Mouse (Mus musculus): ENCODE data around the gene Frs2.
A peak's percentile ranks its signal among the peaks of the same experiment; 100 is the strongest.

GRCm38 (mm10) chr10:117078284-117078683, 70.0 kb downstream of the Frs2 start:
- TF ChIP-seq POLR2A (IDR thresholded peaks at IDR 0.05; ENCODE audit: extremely low read depth, insufficient read depth, low read length) = no peak
- peak; percentile 74 for TF ChIP-seq CTCF (IDR thresholded peaks at IDR 0.05; ENCODE audit: low read depth, low read length)
